Mouse (Mus musculus) myocyte (in vitro differentiated cells): ENCODE data around the gene Kcnc4.

Experiments
- CEBPB ChIP-seq: IDR thresholded peaks from 2 replicates; pipeline ENCODE4 v1.6.1; 2011; ENCODE audit warnings: mild to moderate bottlenecking, moderate library complexity; ENCODE audit not compliant: poor library complexity, insufficient read depth, severe bottlenecking
- E2F4 ChIP-seq: IDR thresholded peaks from one replicate; pipeline ENCODE4 v1.6.1; 2011; ENCODE audit warnings: mild to moderate bottlenecking, control low read depth, moderate library complexity; ENCODE audit not compliant: insufficient read depth
- MAX ChIP-seq: IDR thresholded peaks from one replicate; pipeline ENCODE4 v1.6.1; 2011; ENCODE audit warnings: low read depth, mild to moderate bottlenecking, control low read depth
- MYOD1 ChIP-seq, 3 experiments: IDR thresholded peaks; one replicate each; pipeline ENCODE4 v1.6.1; 2011; ENCODE audit warnings: control low read depth in 2 of 3, low read depth in 2 of 3, mild to moderate bottlenecking in 2 of 3, moderate library complexity in 1 of 3; ENCODE audit not compliant: insufficient read length in 2 of 3, control insufficient read depth in 1 of 3
- POLR2A ChIP-seq: IDR thresholded peaks from one replicate; pipeline ENCODE4 v1.6.1; 2011; ENCODE audit warnings: low read depth, mild to moderate bottlenecking, control low read depth, moderate library complexity; ENCODE audit not compliant: insufficient read length
- POLR2AphosphoS2 ChIP-seq: IDR thresholded peaks from one replicate; pipeline ENCODE4 v1.6.1; 2011; ENCODE audit warnings: low read depth, control low read depth; ENCODE audit not compliant: insufficient read length
- REST ChIP-seq: IDR thresholded peaks from one replicate; pipeline ENCODE4 v1.6.1; 2011; ENCODE audit warnings: mild to moderate bottlenecking, control low read depth, moderate library complexity; ENCODE audit not compliant: insufficient read depth, insufficient read length
- TCF12 ChIP-seq: IDR thresholded peaks from one replicate; pipeline ENCODE4 v1.6.1; 2011; ENCODE audit warnings: mild to moderate bottlenecking, control low read depth; ENCODE audit not compliant: poor library complexity, insufficient read depth, severe bottlenecking
- TCF3 ChIP-seq: IDR thresholded peaks from one replicate; pipeline ENCODE4 v1.6.1; 2011; ENCODE audit warnings: low read depth, control low read depth; ENCODE audit not compliant: insufficient read length
- USF1 ChIP-seq: IDR thresholded peaks from one replicate; pipeline ENCODE4 v1.6.1; 2011; ENCODE audit warnings: low read depth, mild to moderate bottlenecking, control low read depth, moderate library complexity

- no peak for TF ChIP-seq TCF3
- no peak for TF ChIP-seq USF1
- TF ChIP-seq POLR2A, result no peak
- TF ChIP-seq CEBPB, result no peak
- TF ChIP-seq MAX, result no peak
- TF ChIP-seq TCF12, result no peak
- TF ChIP-seq E2F4, result no peak
- no peak for TF ChIP-seq POLR2AphosphoS2
- no peak for TF ChIP-seq MYOD1 (IDR thresholded peaks at IDR 0.05; ENCODE audit: control insufficient read depth in 1 of 3, insufficient read length in 2 of 3, low read depth in 2 of 3)
- no peak for TF ChIP-seq REST
These were observed 46.3 kb downstream of the Kcnc4 start for GRCm38 (mm10) chr3:107413093-107413492.
